In genomic region chr15:11107376-11107775, GRCm38 (mm10) we compare ENCODE assay signal across 14 mouse cellular contexts.
"Had no signal": no experiment of that assay in that cellular context is flagged by ENCODE, and none has a peak within 500 bp of the region (broad histone marks: within the 10 kb centered on the region; RNA-seq: fewer than 3 reads in every experiment).

No protein-coding gene starts in this region.

- DNase-seq: heart, postnatal 10 days; heart, postnatal 36 days; kidney, adult 11 months; kidney, adult 18-20 months; kidney, adult 2 months; kidney, adult 8-10 months; kidney, adult 9 months; kidney, postnatal 10 days; kidney, postnatal 14 days; kidney, postnatal 25 days; kidney, postnatal 36 days; kidney, postnatal 4 days; layer of hippocampus, adult 9-11 months; layer of hippocampus, postnatal 36 days had no signal
